Comparison of ENCODE assay signal across 24 mouse cellular contexts in genomic region chr4:124595929-124596328, GRCm38 (mm10). TPM values are rescaled to one million over a fixed set of nuclear protein-coding genes. Genes with fewer than 3 reads are reported as not detected.
DNase-seq lines count a peak whose midpoint lies in the region; ATAC-seq and TF ChIP-seq lines count a peak whose summit lies in the region.
"Had no signal": no experiment of that assay in that cellular context is flagged by ENCODE, and none has a peak within 500 bp of the region (broad histone marks: within the 10 kb centered on the region; RNA-seq: fewer than 3 reads in every experiment).

No protein-coding gene starts in this region.

- no peak overlapping the region for H3K4me3 ChIP-seq in forebrain, postnatal 0 days (ENCODE audit: low read depth, low read length)
- H3K4me3 ChIP-seq in forebrain, embryonic 10.5 days = no peak overlapping the region
- H3K4me3 ChIP-seq in layer of hippocampus, adult 2 months = no peak overlapping the region
- H3K4me3 ChIP-seq: embryonic facial prominence, embryonic 10.5 days; embryonic facial prominence, embryonic 12.5 days; forebrain, embryonic 12.5 days had no signal

- no peaks in the 10 kb centered on the region for H3K36me3 ChIP-seq in forebrain, postnatal 0 days (ENCODE audit: insufficient read depth)
- no peaks in the 10 kb centered on the region for H3K36me3 ChIP-seq in forebrain, embryonic 10.5 days (replicated peaks)
- H3K36me3 ChIP-seq: embryonic facial prominence, embryonic 10.5 days; embryonic facial prominence, embryonic 12.5 days; forebrain, embryonic 12.5 days had no signal

- 78% methylated on average over 9 of the region's 9 CpGs for WGBS in forebrain, postnatal 0 days
- WGBS in forebrain, embryonic 10.5 days = 83% methylated on average over 9 of the region's 9 CpGs

- H3K9ac ChIP-seq in forebrain, postnatal 0 days = no peak overlapping the region
- H3K9ac ChIP-seq: embryonic facial prominence, embryonic 12.5 days; forebrain, embryonic 12.5 days had no signal

- no peaks in the 10 kb centered on the region for H3K9me3 ChIP-seq in forebrain, postnatal 0 days (ENCODE audit: low read length)
- H3K9me3 ChIP-seq in forebrain, embryonic 10.5 days = no peaks in the 10 kb centered on the region
- H3K9me3 ChIP-seq: embryonic facial prominence, embryonic 10.5 days; embryonic facial prominence, embryonic 12.5 days; forebrain, embryonic 12.5 days had no signal

- H3K4me2 ChIP-seq in forebrain, postnatal 0 days (ENCODE audit: low read depth) = no peak overlapping the region
- H3K4me2 ChIP-seq: embryonic facial prominence, embryonic 12.5 days; forebrain, embryonic 12.5 days had no signal

- peak overlapping the region; percentile 62; the same call in 1 of the 2 replicates for H3K27ac ChIP-seq in forebrain, postnatal 0 days (ENCODE audit: low read depth, low read length)
- H3K27ac ChIP-seq in forebrain, embryonic 10.5 days = no peak overlapping the region
- peak overlapping the region; percentile 82 for H3K27ac ChIP-seq in layer of hippocampus, adult 2 months
- H3K27ac ChIP-seq: embryonic facial prominence, embryonic 10.5 days; embryonic facial prominence, embryonic 12.5 days had no signal

- ATAC-seq in forebrain, postnatal 0 days = no peak

- H3K27me3 ChIP-seq in forebrain, postnatal 0 days (ENCODE audit: insufficient read depth, low read length) = no peaks in the 10 kb centered on the region
- peaks cover 37% of the 10 kb centered on the region for H3K27me3 ChIP-seq in forebrain, embryonic 10.5 days (ENCODE audit: poor library complexity, severe bottlenecking)

- no peak for TF ChIP-seq CTCF in forebrain, postnatal 0 days (IDR thresholded peaks at IDR 0.05; ENCODE audit: low read depth)
- TF ChIP-seq CTCF in layer of hippocampus, adult 2 months (conservative IDR thresholded peaks at IDR 0.05) = no peak

- DNase-seq in forebrain, postnatal 0 days = no peak
- DNase-seq in forebrain, embryonic 10.5 days (ENCODE audit: extremely low spot score, low spot score) = no peak
- DNase-seq in layer of hippocampus, adult 2 months (ENCODE audit: low spot score in 2 of 2) = no peak
- no peak for DNase-seq in layer of hippocampus, postnatal 14 days (ENCODE audit: low spot score in 2 of 2)
- peak; percentile 42 for DNase-seq in right cerebral cortex, postnatal 25 days
- no peak for DNase-seq in right cerebral cortex, postnatal 10 days (ENCODE audit: low spot score in 2 of 2)
- peak; percentile 34 for DNase-seq in telencephalon, adult 2 months (ENCODE audit: low read depth, low spot score)
- DNase-seq in kidney, postnatal 25 days = no peak
- DNase-seq: adrenal gland, adult 2 months; adrenal gland, postnatal 10 days; adrenal gland, postnatal 25 days; cerebellum, adult 11-12 months; cerebellum, adult 2 months; cerebellum, adult 9-10 months; cerebellum, postnatal 10 days; cerebellum, postnatal 25 days had no signal

- peaks cover 32% of the 10 kb centered on the region for H3K4me1 ChIP-seq in forebrain, postnatal 0 days (ENCODE audit: insufficient read depth)
- peaks cover 12% of the 10 kb centered on the region; the same call in 1 of the 2 replicates for H3K4me1 ChIP-seq in forebrain, embryonic 10.5 days
- H3K4me1 ChIP-seq: embryonic facial prominence, embryonic 12.5 days had no signal

RNA-seq across cellular contexts. Expression of gene 3100002H09Rik, which starts 14.7 kb away (rescaled TPM):
- 0.23 TPM in 1 of 2 replicates, not detected in the other for total RNA-seq in forebrain, postnatal 0 days (2014; rRNA removed)
- 0.18 TPM in 1 of 2 replicates, not detected in the other for polyA plus RNA-seq in forebrain, postnatal 0 days (2015; fragmentation: Nextera tagmentation; extraction: Ambion mirVana)
- polyA plus RNA-seq in forebrain, embryonic 10.5 days (2016; fragmentation: Nextera tagmentation; extraction: Ambion mirVana) = 0.31 and 0.61 TPM in 2 replicates
- 1 to 10 TPM in 1 of 2 experiments, under 1 TPM in 1; 0.98 to 2.3 TPM for total RNA-seq in layer of hippocampus, adult 2 months (2021)
- total RNA-seq in layer of hippocampus, postnatal 14 days (2021) = under 1 TPM; 0.45 to 0.92 TPM
- total RNA-seq: adrenal gland, adult 2 months; adrenal gland, postnatal 10 days; adrenal gland, postnatal 25 days; adrenal gland, postnatal 4 days; ES-E14; MEL had no signal
- polyA plus RNA-seq: adrenal gland, adult 2 months; C2C12; cerebellum, adult 2 months; embryonic facial prominence, embryonic 12.5 days; forebrain, embryonic 14.5 days had no signal

Comparison
In these comparisons a context has a peak if more than half of its experiments do, and no peak if none do; other contexts are left out.
1. DNase-seq: peak in right cerebral cortex, postnatal 25 days (single experiment) and telencephalon, adult 2 months (single experiment); none in forebrain, postnatal 0 days (single experiment), forebrain, embryonic 10.5 days (single experiment), layer of hippocampus, adult 2 months (0 of 2), layer of hippocampus, postnatal 14 days (0 of 2), right cerebral cortex, postnatal 10 days (0 of 2) and kidney, postnatal 25 days (0 of 2).